Mouse (Mus musculus): ENCODE measurements around the gene Crygn. TPM values are rescaled to one million over a fixed set of nuclear protein-coding genes. Genes with fewer than 3 reads are reported as not detected.

The Crygn gene
- total RNA-seq, 2 experiments from 2014 or later: not detected

GRCm38 (mm10) chr5:24723527-24724269 is 34.1 kb downstream of the Crygn start:
- DNase-seq: no peak
- intact Hi-C loops (cut with DNase I): no loop called here
- no peak overlapping the region for H3K4me3 ChIP-seq
- peak overlapping the region; percentile 32; the same call in 1 of the 2 replicates for H3K27ac ChIP-seq
- no peak for TF ChIP-seq CTCF (IDR thresholded peaks at IDR 0.05)

GRCm38 (mm10) chr5:24719852-24720251 is 38.0 kb downstream of the Crygn start:
- H3K27ac ChIP-seq: no peak overlapping the region
- no peak overlapping the region for H3K4me3 ChIP-seq
- intact Hi-C loops (cut with DNase I): no loop called here
- no peak for DNase-seq
- no peak for TF ChIP-seq CTCF (IDR thresholded peaks at IDR 0.05)

- no peak for TF ChIP-seq CTCF (IDR thresholded peaks at IDR 0.05)
Observed at GRCm38 (mm10) chr5:24718076-24718475, 39.7 kb downstream of the Crygn start.

GRCm38 (mm10) chr5:24713987-24714386 is 43.8 kb downstream of the Crygn start:
- no peak overlapping the region for H3K4me3 ChIP-seq
- intact Hi-C loops (cut with DNase I): no loop called here
- TF ChIP-seq CTCF (IDR thresholded peaks at IDR 0.05): no peak
- no peak for DNase-seq
- H3K27ac ChIP-seq: no peak overlapping the region

More at GRCm38 (mm10) chr5:24718076-24718475, 39.7 kb downstream of the Crygn start:
- Histone ChIP-seq H3K27ac (no peak overlapping the region), H3K4me3 (no peak overlapping the region)
- intact Hi-C loops (cut with DNase I): no loop called here
- DNase-seq: peak; percentile 38

GRCm38 (mm10) chr5:24713199-24713598 is 44.6 kb downstream of the Crygn start:
- no peak overlapping the region for H3K27ac ChIP-seq
- intact Hi-C loops (cut with DNase I): no loop called here
- H3K4me3 ChIP-seq: no peak overlapping the region
- peak; percentile 44 for DNase-seq
- TF ChIP-seq CTCF (IDR thresholded peaks at IDR 0.05): no peak

GRCm38 (mm10) chr5:24711615-24712014 is 46.2 kb downstream of the Crygn start:
- no peak for DNase-seq
- TF ChIP-seq CTCF (IDR thresholded peaks at IDR 0.05): peak; percentile 30; the same call in 1 of the 2 replicates
- Histone ChIP-seq H3K27ac (no peak overlapping the region), H3K4me3 (no peak overlapping the region)
- intact Hi-C loops (cut with DNase I): no loop called here

- Histone ChIP-seq H3K4me3 (no peak overlapping the region), H3K27ac (no peak overlapping the region)
- TF ChIP-seq CTCF (IDR thresholded peaks at IDR 0.05): no peak
- intact Hi-C loops (cut with DNase I): no loop called here
- peak; percentile 64 for DNase-seq
Observed at GRCm38 (mm10) chr5:24709962-24710361, 47.8 kb downstream of the Crygn start.

GRCm38 (mm10) chr5:24704615-24705014 is 53.2 kb downstream of the Crygn start:
- no peak for DNase-seq
- H3K27ac ChIP-seq: no peak overlapping the region
- TF ChIP-seq CTCF (IDR thresholded peaks at IDR 0.05): no peak
- H3K4me3 ChIP-seq: no peak overlapping the region
- intact Hi-C loops (cut with DNase I): no loop called here

- no peak for DNase-seq
- Histone ChIP-seq H3K27ac (no peak overlapping the region), H3K4me3 (no peak overlapping the region)
- intact Hi-C loops (cut with DNase I): no loop called here
- no peak for TF ChIP-seq CTCF (IDR thresholded peaks at IDR 0.05)
Observed at GRCm38 (mm10) chr5:24701271-24701670, 56.5 kb downstream of the Crygn start.

Other genes with a start within 250 kb of the Crygn start
- gene Gbx1, start 230.8 kb downstream of the Crygn start, total RNA-seq (2021): not detected
- 100 to 1,000 TPM; 101 to 107 TPM for gene Asb10, start 217.0 kb downstream of the Crygn start, total RNA-seq (2021)
- not detected for gene 4931409K22Rik, start 201.2 kb downstream of the Crygn start, total RNA-seq (2021)
- gene Abcf2, start 180.5 kb downstream of the Crygn start, total RNA-seq (2021): 100 to 1,000 TPM; 105 to 117 TPM
- 10 to 100 TPM in 1 of 2 experiments, 1 to 10 TPM in 1; 6.4 to 10.1 TPM for gene Chpf2, start 171.3 kb downstream of the Crygn start, total RNA-seq (2021)
- gene Smarcd3, start 133.6 kb downstream of the Crygn start, total RNA-seq (2021): 100 to 1,000 TPM; 172 to 203 TPM
- 10 to 100 TPM; 28.3 to 34.3 TPM for gene Nub1, start 72.5 kb downstream of the Crygn start, total RNA-seq (2021)
- not detected for gene Wdr86, start 27.3 kb downstream of the Crygn start, total RNA-seq (2021)
- 10 to 100 TPM; 64.1 to 71.9 TPM for gene Rheb, start 84.6 kb upstream of the Crygn start, total RNA-seq (2021)

Measured in gastrocnemius, adult 2 months (tissue).